Mouse (Mus musculus): ENCODE results near the gene Slc1a2. TPM values are rescaled to one million over a fixed set of nuclear protein-coding genes. Genes with fewer than 3 reads are reported as not detected.

The Slc1a2 gene
- total and polyA plus RNA-seq, 3 experiments, result 0.08 TPM; not detected in 2

- TF ChIP-seq TAL1 (IDR thresholded peaks at IDR 0.05; ENCODE audit: low read length) (no peak), POLR2AphosphoS5 (IDR thresholded peaks at IDR 0.05; ENCODE audit: borderline replicate concordance, low read depth, low read length) (no peak), HCFC1 (IDR thresholded peaks at IDR 0.05; ENCODE audit: low read depth, low read length) (no peak), CHD2 (IDR thresholded peaks at IDR 0.05; ENCODE audit: low read length) (no peak), E2F4 (IDR thresholded peaks at IDR 0.05; ENCODE audit: borderline replicate concordance, low read depth, low read length) (no peak), RAD21 (IDR thresholded peaks at IDR 0.05; ENCODE audit: low read depth, low read length) (peak; percentile 87)
Measured at GRCm38 (mm10) chr2:102743918-102744696, 85.6 kb downstream of the Slc1a2 start (continued).

DNA sequence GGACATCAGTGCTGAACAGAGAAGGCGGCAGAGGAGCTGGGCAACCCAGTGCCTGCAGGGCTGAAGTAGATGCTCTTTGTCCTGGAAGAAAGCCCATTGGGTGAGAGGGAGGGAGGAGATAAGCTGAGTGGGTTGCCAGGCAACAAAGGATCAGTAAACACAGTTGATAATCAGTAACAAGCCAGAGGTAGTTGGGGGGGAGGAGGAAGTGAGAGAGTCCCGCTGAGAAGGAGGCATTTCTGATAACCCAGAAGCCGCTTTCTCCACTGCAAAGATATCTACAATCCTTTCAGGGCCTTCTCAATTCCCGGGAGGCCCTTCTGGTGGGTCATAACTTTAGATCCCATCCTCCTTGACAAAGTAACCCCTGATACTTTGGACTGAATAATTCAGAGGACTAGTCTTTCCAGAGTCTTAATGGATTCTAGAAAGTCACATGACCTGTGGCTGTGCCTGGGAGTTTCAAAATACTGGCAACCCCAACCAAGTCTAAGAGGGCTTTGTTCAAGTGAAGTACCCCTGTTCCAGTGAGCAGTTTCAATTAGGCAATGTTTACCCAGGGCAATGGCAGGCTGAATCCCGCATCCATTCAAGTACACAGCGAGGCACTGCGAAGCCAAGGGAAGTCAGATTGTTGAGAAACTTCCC, 86.9 kb downstream of the Slc1a2 start:
- peaks cover 0 to 45% of the 10 kb centered on the region in 2 experiments; a peak in 2 of 4 replicates for H3K36me3 ChIP-seq (ENCODE audit: control insufficient read depth in 1 of 2, insufficient read depth in 2 of 2, low read length in 2 of 2)
- H3K27ac ChIP-seq (ENCODE audit: control insufficient read depth, low read depth, low read length), result peak overlapping the region; percentile 57
- peaks cover 20 to 42% of the 10 kb centered on the region in 2 experiments for H3K4me1 ChIP-seq (ENCODE audit: control insufficient read depth in 1 of 2, insufficient read depth in 2 of 2, low read length in 2 of 2)
- peak; percentile 98 for DNase-seq (ENCODE audit: low read depth, low spot score)
- H3K4me3 ChIP-seq (ENCODE audit: control insufficient read depth in 1 of 2, insufficient read depth in 1 of 2, low read depth in 2 of 2, low read length in 2 of 2), result peak overlapping the region; percentile 3 to 15; a peak in 2 of 4 replicates
- H3K9me3 ChIP-seq (replicated peaks; ENCODE audit: insufficient read depth, low read length), result no peaks in the 10 kb centered on the region
- peak overlapping the region; percentile 27 for H3K9ac ChIP-seq (ENCODE audit: control insufficient read depth, low read depth, low read length, poor library complexity, severe bottlenecking)
- H3K27me3 ChIP-seq (ENCODE audit: control insufficient read depth in 1 of 2, insufficient read depth in 2 of 2, low read length in 2 of 2), result no peaks in the 10 kb centered on the region
- H3K79me2 ChIP-seq (ENCODE audit: control insufficient read depth, insufficient read depth, low read length, poor library complexity), result no peaks in the 10 kb centered on the region
- peak in 1 of 2 experiments; percentile 39; a peak in 1 of 4 replicates for TF ChIP-seq USF2 (IDR thresholded peaks at IDR 0.05; ENCODE audit: borderline replicate concordance in 1 of 2, insufficient read depth in 1 of 2, low read depth in 1 of 2, low read length in 2 of 2)
- TF ChIP-seq POLR2A (IDR thresholded peaks at IDR 0.05; ENCODE audit: control insufficient read depth in 1 of 2, insufficient read depth in 1 of 2, low read depth in 1 of 2, low read length in 2 of 2, poor library complexity in 1 of 2), result no peak
- TF ChIP-seq NELFE (IDR thresholded peaks at IDR 0.05; ENCODE audit: low read depth, low read length), result no peak
- peak; percentile 99 for TF ChIP-seq GATA1 (IDR thresholded peaks at IDR 0.05; ENCODE audit: low read depth, low read length)
- peak; percentile 92 for TF ChIP-seq ETS1 (IDR thresholded peaks at IDR 0.05; ENCODE audit: low read depth, low read length)
- no peak for TF ChIP-seq MYC (IDR thresholded peaks at IDR 0.05; ENCODE audit: low read depth, low read length)
- peak; percentile 99 for TF ChIP-seq MAZ (IDR thresholded peaks at IDR 0.05; ENCODE audit: low read depth, low read length)
- peak; percentile 77 for TF ChIP-seq ELF1 (IDR thresholded peaks at IDR 0.05; ENCODE audit: low read depth, low read length)
- no peak for TF ChIP-seq ZC3H11A (IDR thresholded peaks at IDR 0.05; ENCODE audit: low read depth, low read length)
- TF ChIP-seq POLR2AphosphoS2 (IDR thresholded peaks at IDR 0.05; ENCODE audit: low read length), result 0 out of 2 replicates have a peak, but pooled peaks have one; percentile 37
- no peak for TF ChIP-seq E2F4 (IDR thresholded peaks at IDR 0.05; ENCODE audit: borderline replicate concordance, low read depth, low read length)
- TF ChIP-seq TCF12 (IDR thresholded peaks at IDR 0.05; ENCODE audit: low read depth, low read length), result peak; percentile 98
- no peak for TF ChIP-seq NRF1 (IDR thresholded peaks at IDR 0.05; ENCODE audit: insufficient read depth, low read depth, low read length, poor library complexity, severe bottlenecking)
- TF ChIP-seq TAL1 (IDR thresholded peaks at IDR 0.05; ENCODE audit: low read length), result peak; percentile 96
- TF ChIP-seq SIN3A (IDR thresholded peaks at IDR 0.05; ENCODE audit: low read length), result peak; percentile 95
- no peak for TF ChIP-seq CTCF (IDR thresholded peaks at IDR 0.05 in 2 of 3, conservative IDR thresholded peaks at IDR 0.05 in 1 of 3; ENCODE audit: control insufficient read depth in 1 of 3, insufficient read depth in 1 of 3, low read depth in 2 of 3, low read length in 3 of 3, poor library complexity in 1 of 3, severe bottlenecking in 1 of 3)
- no peak for TF ChIP-seq ZNF384 (IDR thresholded peaks at IDR 0.05; ENCODE audit: low read depth, low read length)
- TF ChIP-seq EP300 (IDR thresholded peaks at IDR 0.05; ENCODE audit: low read depth in 1 of 2, low read length in 2 of 2), result peak; percentile 99
- peak; percentile 90 for TF ChIP-seq RCOR1 (IDR thresholded peaks at IDR 0.05; ENCODE audit: low read depth, low read length)
- TF ChIP-seq MXI1 (IDR thresholded peaks at IDR 0.05; ENCODE audit: low read depth, low read length), result peak; percentile 57; the same call in 1 of the 2 replicates
- TF ChIP-seq MAFK (IDR thresholded peaks at IDR 0.05; ENCODE audit: borderline replicate concordance, low read depth, low read length), result no peak; the same call in 1 of the 2 replicates
- peak; percentile 9; the same call in 1 of the 2 replicates for TF ChIP-seq CHD2 (IDR thresholded peaks at IDR 0.05; ENCODE audit: low read length)
- TF ChIP-seq MYB (IDR thresholded peaks at IDR 0.05; ENCODE audit: low read depth, low read length), result peak; percentile 81
- TF ChIP-seq RAD21 (IDR thresholded peaks at IDR 0.05; ENCODE audit: low read depth, low read length), result no peak
- no peak for TF ChIP-seq ZKSCAN1 (IDR thresholded peaks at IDR 0.05; ENCODE audit: low read depth, low read length)
- no peak for TF ChIP-seq GABPA (IDR thresholded peaks at IDR 0.05; ENCODE audit: low read depth, low read length)
- TF ChIP-seq KAT2A (conservative IDR thresholded peaks at IDR 0.05; ENCODE audit: low read depth, low read length), result no peak
- no peak for TF ChIP-seq MAX (IDR thresholded peaks at IDR 0.05; ENCODE audit: low read length)
- no peak; the same call in 1 of the 2 replicates for TF ChIP-seq TBP (IDR thresholded peaks at IDR 0.05; ENCODE audit: low read depth, low read length)
- TF ChIP-seq HCFC1 (IDR thresholded peaks at IDR 0.05; ENCODE audit: low read depth, low read length), result peak; percentile 56; the same call in 1 of the 2 replicates
- no peak for TF ChIP-seq SMC3 (IDR thresholded peaks at IDR 0.05; ENCODE audit: low read depth, low read length)

Data from MEL (cell line).